Mouse (Mus musculus) forebrain, embryonic 12.5 days (tissue): Measurements from ENCODE around the gene Lima1. TPM values are rescaled to one million over a fixed set of nuclear protein-coding genes. Genes with fewer than 3 reads are reported as not detected.
A peak's percentile ranks its signal among the peaks of the same experiment; 100 is the strongest.

Experiments used
- ATAC-seq: fragments of 200-750 bp; cut with Nextera tagmentation; 2 replicates; pipeline ENCODE4 v1.8.0; 2017; ENCODE audit warnings: moderate TSS enrichment; ENCODE audit not compliant: low FRiP score
- H3K27ac ChIP-seq: fragments of 300-500 bp; sonication (generic); 2 replicates; pipeline ENCODE4 v1.5.1; 2016; ENCODE audit warnings: mild to moderate bottlenecking
- H3K27me3 ChIP-seq: fragments of 300-500 bp; sonication (generic); 2 replicates; pipeline ENCODE4 v1.6.1; 2016; ENCODE audit warnings: mild to moderate bottlenecking
- H3K36me3 ChIP-seq: fragments of 300-500 bp; sonication (generic); replicated peaks from 2 replicates; pipeline ENCODE4 v1.6.1; 2016; ENCODE audit warnings: mild to moderate bottlenecking
- H3K4me1 ChIP-seq: fragments of 300-500 bp; sonication (generic); 2 replicates; pipeline ENCODE4 v1.6.1; 2016
- H3K4me2 ChIP-seq: fragments of 300-500 bp; sonication (generic); 2 replicates; pipeline ENCODE4 v1.6.1; 2016; ENCODE audit warnings: mild to moderate bottlenecking, moderate library complexity
- H3K4me3 ChIP-seq: fragments of 300-500 bp; sonication (generic); replicated peaks from 2 replicates; pipeline ENCODE4 v1.5.1; 2016; ENCODE audit warnings: mild to moderate bottlenecking
- H3K9ac ChIP-seq: fragments of 300-500 bp; sonication (generic); 2 replicates; pipeline ENCODE4 v1.6.1; 2016; ENCODE audit warnings: mild to moderate bottlenecking
- H3K9me3 ChIP-seq: fragments of 300-500 bp; sonication (generic); 2 replicates; pipeline ENCODE4 v1.6.1; 2016
- WGBS: fragments of 180-500 bp; shearing (Covaris S2); methylation state at CpG from one replicate; pipeline ENCODE4 v1.1.7; 2016; 5-methylcytosine and 5-hydroxymethylcytosine counted together
- polyA plus RNA-seq: library from polyadenylated mRNA; unstranded; fragments of >200 nt; fragmentation: Nextera tagmentation; extraction: Ambion mirVana; gene quantifications from 2 replicates; pipeline ENCODE4 v1.2.1, GENCODE M21; 2016

Gene Lima1
- polyA plus RNA-seq, 1 experiment from 2014 or later, result 41.0 TPM

- Histone ChIP-seq H3K4me1 (peaks cover 15% of the 10 kb centered on the region), H3K9me3 (no peaks in the 10 kb centered on the region), H3K27me3 (no peaks in the 10 kb centered on the region), H3K9ac (no peak overlapping the region), H3K4me3 (no peak overlapping the region), H3K4me2 (no peak overlapping the region), H3K36me3 (no peaks in the 10 kb centered on the region), H3K27ac (no peak overlapping the region)
- WGBS, result 82% methylated on average over 7 of the region's 7 CpGs
- ATAC-seq, result no peak
These were observed 10.2 kb downstream of the Lima1 start for GRCm38 (mm10) chr15:99865046-99865445.

DNA sequence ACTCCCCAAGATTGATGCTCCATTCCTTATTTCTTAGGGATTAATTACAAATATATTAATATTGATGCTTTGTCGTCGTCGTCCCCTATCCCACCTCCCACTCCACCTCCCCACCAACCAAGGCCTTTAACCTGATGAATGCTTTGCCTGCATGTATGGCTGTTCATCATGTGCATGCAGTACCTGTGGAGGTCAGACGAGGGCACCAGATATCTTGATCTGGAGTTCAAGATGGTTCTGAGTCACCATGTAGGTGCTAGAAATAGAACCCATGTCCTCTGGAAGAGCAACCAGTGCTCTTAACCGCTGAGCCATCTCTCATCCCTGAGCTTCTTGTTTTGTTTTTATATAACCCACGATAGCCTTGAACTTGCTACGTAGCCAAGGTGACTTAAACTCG is 11.5 kb downstream of the Lima1 start:
- H3K9ac ChIP-seq, result no peak overlapping the region
- WGBS, result 95% methylated on average over 8 of the region's 8 CpGs
- no peak overlapping the region for H3K27ac ChIP-seq
- H3K27me3 ChIP-seq, result no peaks in the 10 kb centered on the region
- no peak overlapping the region for H3K4me3 ChIP-seq
- no peak for ATAC-seq
- H3K9me3 ChIP-seq, result no peaks in the 10 kb centered on the region
- H3K36me3 ChIP-seq, result no peaks in the 10 kb centered on the region
- H3K4me2 ChIP-seq, result no peak overlapping the region
- H3K4me1 ChIP-seq, result peaks cover 24% of the 10 kb centered on the region

DNA sequence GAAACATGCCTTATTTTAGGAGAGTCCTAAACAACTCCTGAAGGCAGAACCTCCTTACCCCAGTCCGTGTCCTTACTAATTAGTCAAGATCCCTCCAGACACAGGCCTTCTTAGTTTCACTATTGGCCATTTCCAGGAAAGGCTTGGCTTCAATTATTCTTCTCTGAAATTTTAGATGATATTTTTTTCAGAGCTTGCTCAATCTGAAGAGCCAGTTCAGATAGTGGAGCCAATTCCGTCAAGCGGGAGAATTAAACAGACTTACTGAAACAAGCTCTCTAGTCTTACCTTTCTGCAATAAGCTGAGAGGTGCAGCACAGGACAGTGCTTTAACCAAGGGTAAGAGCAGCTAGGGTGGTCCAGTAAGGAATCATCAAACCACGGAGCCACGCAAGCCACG is 11.9 kb downstream of the Lima1 start:
- H3K4me3 ChIP-seq, result no peak overlapping the region
- H3K36me3 ChIP-seq, result no peaks in the 10 kb centered on the region
- no peak overlapping the region for H3K27ac ChIP-seq
- no peaks in the 10 kb centered on the region for H3K27me3 ChIP-seq
- no peak overlapping the region for H3K9ac ChIP-seq
- H3K4me2 ChIP-seq, result no peak overlapping the region
- peaks cover 24% of the 10 kb centered on the region for H3K4me1 ChIP-seq
- no peaks in the 10 kb centered on the region for H3K9me3 ChIP-seq
- 97% methylated on average over 6 of the region's 6 CpGs for WGBS
- ATAC-seq, result no peak

GRCm38 (mm10) chr15:99862473-99862872 is 12.8 kb downstream of the Lima1 start:
- no peak overlapping the region for H3K9ac ChIP-seq
- H3K4me1 ChIP-seq, result peaks cover 24% of the 10 kb centered on the region
- no peak overlapping the region for H3K4me3 ChIP-seq
- no peak for ATAC-seq
- H3K27ac ChIP-seq, result no peak overlapping the region
- WGBS, result 52% methylated on average over 11 of the region's 11 CpGs
- H3K36me3 ChIP-seq, result no peaks in the 10 kb centered on the region
- H3K4me2 ChIP-seq, result no peak overlapping the region
- H3K27me3 ChIP-seq, result no peaks in the 10 kb centered on the region
- no peaks in the 10 kb centered on the region for H3K9me3 ChIP-seq

DNA sequence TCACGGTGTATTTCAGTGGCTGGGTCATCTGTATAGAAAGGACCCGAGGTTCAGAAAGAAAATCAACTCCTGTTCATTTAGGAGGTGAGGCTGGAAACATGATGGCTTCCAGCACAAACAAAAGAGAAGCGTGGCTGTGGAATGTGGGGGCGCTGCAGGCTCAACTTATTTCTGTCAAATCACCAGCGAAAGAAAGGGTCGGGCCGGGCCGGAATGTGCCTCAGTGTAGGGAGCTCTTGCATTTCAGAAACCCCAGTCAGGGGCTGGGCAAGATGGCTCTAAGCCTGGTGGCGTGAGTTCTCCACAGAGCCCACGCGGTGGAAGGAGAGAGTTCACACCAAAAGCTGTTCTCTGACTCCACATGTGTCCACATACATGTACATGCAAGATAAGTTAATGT is 13.3 kb downstream of the Lima1 start:
- H3K4me2 ChIP-seq, result no peak overlapping the region
- H3K27me3 ChIP-seq, result no peaks in the 10 kb centered on the region
- H3K9me3 ChIP-seq, result no peaks in the 10 kb centered on the region
- H3K9ac ChIP-seq, result no peak overlapping the region
- no peak for ATAC-seq
- H3K4me3 ChIP-seq, result no peak overlapping the region
- H3K27ac ChIP-seq, result 0 out of 2 replicates have a peak overlapping the region, but pooled peaks have one; percentile 3
- 36% methylated on average over 11 of the region's 11 CpGs for WGBS
- H3K4me1 ChIP-seq, result peaks cover 26% of the 10 kb centered on the region
- no peaks in the 10 kb centered on the region for H3K36me3 ChIP-seq

DNA sequence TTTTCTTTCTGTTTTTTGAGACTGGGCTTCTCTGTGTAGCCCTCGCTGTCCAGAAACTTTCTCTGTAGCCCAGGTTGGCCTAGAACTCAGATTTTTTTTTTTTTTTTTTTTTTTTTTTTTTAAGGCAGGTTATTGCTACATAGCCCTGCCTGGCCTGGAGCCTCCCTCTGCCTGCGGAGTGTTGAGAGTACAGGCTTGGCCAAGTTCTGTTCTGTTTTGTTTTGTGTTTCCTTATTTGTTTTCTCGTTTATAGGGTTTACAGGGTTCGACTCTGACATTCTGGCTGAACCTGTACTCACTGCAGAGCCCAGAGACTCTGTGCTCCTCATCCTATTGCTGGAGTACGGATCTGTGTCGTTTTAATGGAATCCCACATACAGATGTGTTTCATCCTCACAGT is 13.7 kb downstream of the Lima1 start:
- Histone ChIP-seq H3K4me2 (no peak overlapping the region), H3K27ac (0 out of 2 replicates have a peak overlapping the region, but pooled peaks have one; percentile 3), H3K4me3 (no peak overlapping the region), H3K27me3 (no peaks in the 10 kb centered on the region), H3K4me1 (peaks cover 26% of the 10 kb centered on the region), H3K9me3 (no peaks in the 10 kb centered on the region), H3K9ac (no peak overlapping the region), H3K36me3 (no peaks in the 10 kb centered on the region)
- ATAC-seq, result no peak
- WGBS, result 71% methylated on average over 6 of the region's 6 CpGs

DNA sequence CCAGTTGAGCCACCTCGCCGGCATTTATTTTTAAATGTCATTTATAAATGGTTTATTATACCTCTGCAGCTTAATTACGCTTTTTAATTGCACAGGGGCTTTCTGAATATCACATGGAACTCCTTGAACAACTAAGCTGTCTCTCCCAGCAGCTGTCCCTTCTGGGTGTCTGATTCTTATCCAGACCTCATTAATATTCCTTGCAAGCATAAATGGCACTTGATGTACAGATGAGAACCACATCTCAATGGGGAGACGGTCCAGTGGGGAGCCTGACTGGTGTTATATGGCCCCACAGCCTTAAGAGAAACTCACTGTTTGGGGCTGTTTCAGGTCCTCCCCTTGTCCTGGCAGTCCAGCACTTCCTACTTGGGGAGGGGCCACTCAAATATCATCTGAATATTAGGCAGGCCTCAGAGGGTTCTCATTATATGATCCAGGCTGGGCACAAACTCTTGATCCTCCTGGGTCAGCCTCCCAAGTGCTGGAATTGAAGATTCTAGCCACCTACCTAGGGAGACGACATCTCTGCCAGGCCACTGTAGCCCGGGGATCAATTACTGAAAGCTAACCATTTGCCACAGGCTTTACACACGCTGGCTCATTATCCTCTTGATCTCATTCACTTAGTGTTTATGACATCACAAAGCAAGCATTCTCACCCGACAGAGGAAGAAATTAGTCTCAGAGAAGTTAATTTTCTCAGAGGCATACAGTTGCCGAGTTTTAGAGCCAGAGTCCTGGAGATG is 15.4 kb downstream of the Lima1 start:
- H3K27me3 ChIP-seq, result no peaks in the 10 kb centered on the region
- H3K9ac ChIP-seq, result no peak overlapping the region; the same call in 1 of the 2 replicates
- H3K36me3 ChIP-seq, result no peaks in the 10 kb centered on the region
- 25% methylated on average over 9 of the region's 9 CpGs for WGBS
- H3K4me3 ChIP-seq, result no peak overlapping the region
- H3K27ac ChIP-seq, result peak overlapping the region; percentile 79
- H3K4me2 ChIP-seq, result no peak overlapping the region
- peak; percentile 71; the same call in 1 of the 2 replicates for ATAC-seq
- peaks cover 30% of the 10 kb centered on the region for H3K4me1 ChIP-seq
- H3K9me3 ChIP-seq, result no peaks in the 10 kb centered on the region

GRCm38 (mm10) chr15:99857479-99857878 is 17.8 kb downstream of the Lima1 start:
- 69% methylated on average over 8 of the region's 8 CpGs for WGBS
- no peak overlapping the region for H3K4me3 ChIP-seq
- no peak overlapping the region for H3K4me2 ChIP-seq
- no peak overlapping the region for H3K9ac ChIP-seq
- no peak for ATAC-seq
- H3K36me3 ChIP-seq, result no peaks in the 10 kb centered on the region
- no peaks in the 10 kb centered on the region for H3K9me3 ChIP-seq
- H3K4me1 ChIP-seq, result peaks cover 27% of the 10 kb centered on the region
- no peaks in the 10 kb centered on the region for H3K27me3 ChIP-seq
- H3K27ac ChIP-seq, result no peak overlapping the region

- no peak for ATAC-seq
- peak overlapping the region; percentile 36; the same call in 1 of the 2 replicates for H3K27ac ChIP-seq
These were observed 20.1 kb downstream of the Lima1 start for GRCm38 (mm10) chr15:99855119-99855518.

GRCm38 (mm10) chr15:99852606-99853237 is 22.5 kb downstream of the Lima1 start:
- H3K4me3 ChIP-seq, result no peak overlapping the region
- no peak overlapping the region for H3K27ac ChIP-seq
- no peaks in the 10 kb centered on the region for H3K9me3 ChIP-seq
- no peak overlapping the region for H3K4me2 ChIP-seq
- no peak overlapping the region for H3K9ac ChIP-seq
- no peaks in the 10 kb centered on the region for H3K36me3 ChIP-seq
- H3K4me1 ChIP-seq, result peaks cover 7% of the 10 kb centered on the region
- WGBS, result 86% methylated on average over 2 of the region's 2 CpGs
- no peak for ATAC-seq
- H3K27me3 ChIP-seq, result no peaks in the 10 kb centered on the region

More at GRCm38 (mm10) chr15:99855119-99855518, 20.1 kb downstream of the Lima1 start:
- WGBS, result 32% methylated on average over 3 of the region's 3 CpGs
- H3K4me3 ChIP-seq, result no peak overlapping the region
- peaks cover 16% of the 10 kb centered on the region for H3K4me1 ChIP-seq
- H3K9me3 ChIP-seq, result no peaks in the 10 kb centered on the region
- no peak overlapping the region for H3K4me2 ChIP-seq
- no peaks in the 10 kb centered on the region for H3K27me3 ChIP-seq
- H3K36me3 ChIP-seq, result no peaks in the 10 kb centered on the region
- H3K9ac ChIP-seq, result no peak overlapping the region

- Histone ChIP-seq H3K4me2 (no peak overlapping the region), H3K27ac (no peak overlapping the region), H3K9ac (no peak overlapping the region), H3K27me3 (no peaks in the 10 kb centered on the region), H3K4me1 (peaks cover 7% of the 10 kb centered on the region), H3K4me3 (no peak overlapping the region), H3K36me3 (no peaks in the 10 kb centered on the region), H3K9me3 (no peaks in the 10 kb centered on the region)
- WGBS, result 69% methylated on average over 3 of the region's 3 CpGs
- ATAC-seq, result no peak
These were observed 25.0 kb downstream of the Lima1 start for GRCm38 (mm10) chr15:99850265-99850664.

- 75% methylated on average over 8 of the region's 8 CpGs for WGBS
- H3K9me3 ChIP-seq, result no peaks in the 10 kb centered on the region
- no peaks in the 10 kb centered on the region for H3K36me3 ChIP-seq
- peaks cover 2% of the 10 kb centered on the region; the same call in 1 of the 2 replicates for H3K4me1 ChIP-seq
- H3K4me3 ChIP-seq, result no peak overlapping the region
- no peaks in the 10 kb centered on the region for H3K27me3 ChIP-seq
- H3K9ac ChIP-seq, result no peak overlapping the region
- no peak for ATAC-seq
- no peak overlapping the region for H3K27ac ChIP-seq
- no peak overlapping the region for H3K4me2 ChIP-seq
These were observed 27.3 kb downstream of the Lima1 start for GRCm38 (mm10) chr15:99847937-99848336.
